Mouse (Mus musculus) midbrain, embryonic 11.5 days (tissue): Measurements from ENCODE around the gene Leap2. TPM values are rescaled to one million over a fixed set of nuclear protein-coding genes. Genes with fewer than 3 reads are reported as not detected.

Experiments used
- ATAC-seq: fragments of 200-750 bp; cut with Nextera tagmentation; 2 replicates; pipeline ENCODE4 v1.8.0; 2017; ENCODE audit warnings: moderate TSS enrichment, moderate library complexity; ENCODE audit not compliant: low FRiP score
- DNase-seq: peaks from one replicate; pipeline ENCODE4 v3.0.0; 2015; ENCODE audit warnings: low spot score; ENCODE audit errors: missing footprints
- H3K27ac ChIP-seq: fragments of 300-500 bp; sonication (generic); 2 replicates; pipeline ENCODE4 v1.5.1; 2014; ENCODE audit warnings: low read depth, low read length
- H3K27me3 ChIP-seq: fragments of 300-500 bp; sonication (generic); 2 replicates; pipeline ENCODE4 v1.6.1; 2014; ENCODE audit warnings: mild to moderate bottlenecking, low read length, moderate library complexity, mixed read lengths; ENCODE audit not compliant: control insufficient read depth, insufficient read depth
- H3K36me3 ChIP-seq: fragments of 300-500 bp; sonication (generic); 2 replicates; pipeline ENCODE4 v1.6.1; 2014; ENCODE audit warnings: mild to moderate bottlenecking, low read length, moderate library complexity, mixed read lengths; ENCODE audit not compliant: control insufficient read depth, insufficient read depth
- H3K4me1 ChIP-seq: fragments of 300-500 bp; sonication (generic); 2 replicates; pipeline ENCODE4 v1.6.1; 2014; ENCODE audit warnings: low read length; ENCODE audit not compliant: control insufficient read depth, insufficient read depth
- H3K4me2 ChIP-seq: fragments of 300-500 bp; sonication (generic); 2 replicates; pipeline ENCODE4 v1.6.1; 2014; ENCODE audit warnings: mild to moderate bottlenecking, moderate library complexity
- H3K4me3 ChIP-seq: fragments of 300-500 bp; sonication (generic); 2 replicates; pipeline ENCODE4 v1.5.1; 2014; ENCODE audit warnings: low read depth, low read length
- H3K9ac ChIP-seq: fragments of 300-500 bp; sonication (generic); 2 replicates; pipeline ENCODE4 v1.6.1; 2014; ENCODE audit warnings: low read length
- H3K9me3 ChIP-seq: fragments of 300-500 bp; sonication (generic); 2 replicates; pipeline ENCODE4 v1.6.1; 2016; ENCODE audit warnings: low read length; ENCODE audit not compliant: control insufficient read depth
- WGBS: fragments of 180-500 bp; shearing (Covaris S2); extraction: QIAGEN DNeasy Blood & Tissue Kit; methylation state at CpG from one replicate; pipeline ENCODE4 v1.1.7; 2014; 5-methylcytosine and 5-hydroxymethylcytosine counted together
- polyA plus RNA-seq: library from polyadenylated mRNA; unstranded; fragments of >200 nt; fragmentation: Nextera tagmentation; extraction: Ambion mirVana; gene quantifications from 2 replicates; pipeline ENCODE4 v1.2.1, GENCODE M21; 2014

Leap2 gene
- polyA plus RNA-seq, 1 experiment from 2014 or later = 0.66 TPM

GRCm38 (mm10) chr11:53458996-53459395 lies 36.0 kb upstream of the Leap2 start:
- DNase-seq = no peak
- no peak overlapping the region for H3K4me2 ChIP-seq
- peaks cover 6% of the 10 kb centered on the region; the same call in 1 of the 2 replicates for H3K4me1 ChIP-seq
- no peak overlapping the region for H3K4me3 ChIP-seq
- no peak for ATAC-seq
- peaks cover 50% of the 10 kb centered on the region for H3K27me3 ChIP-seq
- no peak overlapping the region for H3K27ac ChIP-seq
- H3K9ac ChIP-seq = no peak overlapping the region
- no peaks in the 10 kb centered on the region for H3K36me3 ChIP-seq
- WGBS = 50% methylated on average over 3 of the region's 3 CpGs
- H3K9me3 ChIP-seq = no peaks in the 10 kb centered on the region

GRCm38 (mm10) chr11:53457372-53457954 lies 34.5 kb upstream of the Leap2 start:
- H3K27me3 ChIP-seq = peaks cover 34% of the 10 kb centered on the region
- DNase-seq (peak; percentile 88), ATAC-seq (peak; percentile 19; the same call in 1 of the 2 replicates)
- 4% methylated on average over 29 of the region's 29 CpGs for WGBS
- no peaks in the 10 kb centered on the region for H3K9me3 ChIP-seq
- H3K36me3 ChIP-seq = no peaks in the 10 kb centered on the region
- 0 out of 2 replicates have a peak, but pooled peaks cover 3% of the 10 kb centered on the region for H3K4me1 ChIP-seq
- H3K4me3 ChIP-seq = peak overlapping the region; percentile 43
- H3K9ac ChIP-seq = peak overlapping the region; percentile 62
- peak overlapping the region; percentile 83 for H3K4me2 ChIP-seq
- no peak overlapping the region for H3K27ac ChIP-seq

- peak; percentile 75 for ATAC-seq
- peak; percentile 94 for DNase-seq
- Histone ChIP-seq H3K36me3 (no peaks in the 10 kb centered on the region), H3K9ac (peak within 1 kb of the TSS; percentile 62), H3K9me3 (no peaks in the 10 kb centered on the region), H3K27me3 (peaks cover 27% of the 10 kb centered on the region), H3K27ac (no peak within 1 kb of the TSS), H3K4me1 (0 out of 2 replicates have a peak, but pooled peaks cover 3% of the 10 kb centered on the region), H3K4me3 (peak within 1 kb of the TSS; percentile 43), H3K4me2 (peak within 1 kb of the TSS; percentile 83)
- 6% methylated on average over 42 of the region's 42 CpGs for WGBS
These were observed 33.8 kb upstream of the Leap2 start, which contains the start of the genes Gm10447 and Shroom1 for GRCm38 (mm10) chr11:53456474-53457371. Gm10447 (minus strand) TSS chr11:53457110. Shroom1 (plus strand) TSS chr11:53457205.

GRCm38 (mm10) chr11:53453031-53453430 lies 30.1 kb upstream of the Leap2 start:
- Histone ChIP-seq H3K27me3 (peaks cover 17% of the 10 kb centered on the region), H3K9me3 (no peaks in the 10 kb centered on the region), H3K36me3 (no peaks in the 10 kb centered on the region), H3K4me1 (0 out of 2 replicates have a peak, but pooled peaks cover 3% of the 10 kb centered on the region), H3K4me3 (no peak overlapping the region), H3K4me2 (no peak overlapping the region), H3K27ac (no peak overlapping the region), H3K9ac (no peak overlapping the region)
- 85% methylated on average over 5 of the region's 5 CpGs for WGBS
- DNase-seq (no peak), ATAC-seq (no peak)

GRCm38 (mm10) chr11:53452396-53452795 lies 29.4 kb upstream of the Leap2 start:
- H3K27ac ChIP-seq = no peak overlapping the region
- H3K36me3 ChIP-seq = no peaks in the 10 kb centered on the region
- 0 out of 2 replicates have a peak, but pooled peaks cover 1% of the 10 kb centered on the region for H3K4me1 ChIP-seq
- no peak overlapping the region for H3K4me3 ChIP-seq
- WGBS = 97% methylated on average over 9 of the region's 9 CpGs
- DNase-seq = no peak
- no peak for ATAC-seq
- H3K4me2 ChIP-seq = no peak overlapping the region
- no peak overlapping the region for H3K9ac ChIP-seq
- H3K27me3 ChIP-seq = peaks cover 11% of the 10 kb centered on the region
- no peaks in the 10 kb centered on the region for H3K9me3 ChIP-seq

- Histone ChIP-seq H3K36me3 (no peaks in the 10 kb centered on the region), H3K9ac (no peak overlapping the region), H3K4me1 (no peaks in the 10 kb centered on the region), H3K4me3 (no peak overlapping the region), H3K27ac (no peak overlapping the region), H3K9me3 (no peaks in the 10 kb centered on the region), H3K4me2 (no peak overlapping the region), H3K27me3 (peaks cover 2% of the 10 kb centered on the region; the same call in 1 of the 2 replicates)
- WGBS = 63% methylated on average over 2 of the region's 2 CpGs
- ATAC-seq = no peak
- DNase-seq = no peak
These were observed 28.4 kb upstream of the Leap2 start for GRCm38 (mm10) chr11:53451361-53451760.

- Histone ChIP-seq H3K9me3 (no peaks in the 10 kb centered on the region), H3K4me2 (no peak overlapping the region), H3K27ac (no peak overlapping the region), H3K36me3 (no peaks in the 10 kb centered on the region), H3K27me3 (no peaks in the 10 kb centered on the region), H3K4me3 (no peak overlapping the region), H3K4me1 (no peaks in the 10 kb centered on the region), H3K9ac (no peak overlapping the region)
- no peak for ATAC-seq
- WGBS = 66% methylated on average over 15 of the region's 15 CpGs
- no peak for DNase-seq
These were observed 27.2 kb upstream of the Leap2 start for GRCm38 (mm10) chr11:53450070-53450705.

GRCm38 (mm10) chr11:53448529-53448928 lies 25.6 kb upstream of the Leap2 start:
- H3K9me3 ChIP-seq = no peaks in the 10 kb centered on the region
- H3K4me3 ChIP-seq = no peak overlapping the region
- H3K27me3 ChIP-seq = no peaks in the 10 kb centered on the region
- no peak overlapping the region for H3K4me2 ChIP-seq
- H3K36me3 ChIP-seq = no peaks in the 10 kb centered on the region
- 93% methylated on average over 1 of the region's 1 CpGs for WGBS
- no peaks in the 10 kb centered on the region for H3K4me1 ChIP-seq
- no peak for DNase-seq
- no peak overlapping the region for H3K27ac ChIP-seq
- no peak overlapping the region for H3K9ac ChIP-seq
- no peak for ATAC-seq
